Mouse (Mus musculus) thymus, adult 2 months (tissue): Measurements from ENCODE around the gene Ptx3.

Experiments
- CTCF ChIP-seq: fragments of 200-500 bp; IDR thresholded peaks from 2 replicates; pipeline ENCODE4 v1.5.1; 2012; ENCODE audit warnings: mild to moderate bottlenecking, control low read depth, low read length, moderate library complexity, borderline replicate concordance; ENCODE audit not compliant: control insufficient read depth, poor library complexity, insufficient read depth; ENCODE audit errors: extremely low read depth
- POLR2A ChIP-seq: fragments of 200-500 bp; IDR thresholded peaks from 2 replicates; pipeline ENCODE4 v1.6.1; 2012; ENCODE audit warnings: mild to moderate bottlenecking, low read length, control low read depth, moderate library complexity; ENCODE audit not compliant: control insufficient read depth, poor library complexity, insufficient read depth; ENCODE audit errors: extremely low read depth

- TF ChIP-seq CTCF (no peak), POLR2A (no peak)
Measured at GRCm38 (mm10) chr3:66215759-66216158, 4.0 kb upstream of the Ptx3 start.
